Mouse (Mus musculus): ENCODE measurements around the gene Nsun2.

GRCm38 (mm10) chr13:69640541-69640940 lies 107.0 kb downstream of the Nsun2 start:
- TF ChIP-seq CTCF (IDR thresholded peaks at IDR 0.05; ENCODE audit: low read depth) (no peak), EP300 (IDR thresholded peaks at IDR 0.05; ENCODE audit: low read depth) (no peak)
